Mouse (Mus musculus): ENCODE data around the gene Kpna2. TPM values are rescaled to one million over a fixed set of nuclear protein-coding genes. Genes with fewer than 3 reads are reported as not detected.

The Kpna2 gene
- polyA plus RNA-seq, 1 experiment from 2014 or later, result 216 TPM

- Histone ChIP-seq H3K9ac (ENCODE audit: low read depth, low read length) (no peak overlapping the region), H3K4me3 (ENCODE audit: low read depth, low read length) (no peak overlapping the region)
Measured at GRCm38 (mm10) chr11:106976194-106976593, 23.1 kb downstream of the Kpna2 start.

DNA sequence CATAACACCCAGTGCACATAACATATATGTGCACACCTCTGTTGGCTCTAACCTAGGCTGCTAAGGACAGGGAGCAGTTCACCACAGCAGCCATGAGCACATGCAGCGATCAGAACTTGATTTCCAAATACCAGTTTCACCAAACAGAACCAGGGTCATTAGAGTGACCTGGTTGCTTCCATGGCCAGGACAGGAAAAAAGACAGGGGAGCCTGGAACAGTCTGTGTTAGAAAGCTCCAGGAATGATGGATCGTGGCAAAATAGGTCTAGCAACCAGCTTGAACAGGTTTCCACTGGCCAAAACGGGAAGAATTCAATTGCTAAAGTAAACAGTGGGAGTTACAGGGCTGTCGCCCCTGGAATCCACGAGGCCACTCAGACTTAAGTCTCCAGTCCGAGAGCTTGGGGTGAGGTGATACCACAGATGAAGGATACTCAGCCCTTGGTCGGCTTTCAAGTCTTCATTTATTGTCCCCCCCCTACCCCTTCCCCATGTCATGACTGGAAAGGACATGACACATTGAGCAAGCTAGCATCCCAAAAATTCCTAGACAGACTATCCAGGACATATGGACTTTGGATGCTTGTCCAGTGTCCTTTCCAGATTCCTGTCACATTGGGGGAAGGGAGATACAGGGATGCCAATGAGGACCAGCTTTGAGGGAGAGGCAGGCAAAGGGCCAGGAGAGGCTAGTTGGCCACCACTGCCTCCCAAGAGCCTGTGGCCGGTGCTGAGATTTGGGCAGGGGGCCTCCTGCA is 23.7 kb downstream of the Kpna2 start:
- H3K4me1 ChIP-seq (ENCODE audit: control insufficient read depth, low read depth, low read length), result peaks cover 3% of the 10 kb centered on the region
- H3K36me3 ChIP-seq (ENCODE audit: control insufficient read depth, insufficient read depth), result no peaks in the 10 kb centered on the region
- H3K4me2 ChIP-seq (ENCODE audit: low read depth, low read length), result no peak overlapping the region
- peak overlapping the region; percentile 51 for H3K27ac ChIP-seq (ENCODE audit: low read length)
- H3K9me3 ChIP-seq (replicated peaks; ENCODE audit: control insufficient read depth, low read length), result no peaks in the 10 kb centered on the region
- H3K27me3 ChIP-seq (ENCODE audit: control insufficient read depth, insufficient read depth, low read depth, low read length), result no peaks in the 10 kb centered on the region
- WGBS (ENCODE audit: insufficient replicate concordance), result 51% methylated on average over 8 of the region's 8 CpGs
- no peak overlapping the region for H3K4me3 ChIP-seq (ENCODE audit: low read depth, low read length)
- peak; percentile 65 for ATAC-seq (ENCODE audit: low read depth)
- H3K9ac ChIP-seq (ENCODE audit: low read depth, low read length), result no peak overlapping the region

More at GRCm38 (mm10) chr11:106976194-106976593, 23.1 kb downstream of the Kpna2 start:
- H3K4me2 ChIP-seq (ENCODE audit: low read depth, low read length), result no peak overlapping the region
- peak overlapping the region; percentile 3 for H3K27ac ChIP-seq (ENCODE audit: low read length)
- no peaks in the 10 kb centered on the region for H3K9me3 ChIP-seq (replicated peaks; ENCODE audit: control insufficient read depth, low read length)
- 58% methylated on average over 8 of the region's 8 CpGs for WGBS (ENCODE audit: insufficient replicate concordance)
- no peaks in the 10 kb centered on the region for H3K27me3 ChIP-seq (ENCODE audit: control insufficient read depth, insufficient read depth, low read depth, low read length)
- ATAC-seq (ENCODE audit: low read depth), result peak; percentile 57
- peaks cover 3% of the 10 kb centered on the region for H3K4me1 ChIP-seq (ENCODE audit: control insufficient read depth, low read depth, low read length)
- no peaks in the 10 kb centered on the region for H3K36me3 ChIP-seq (ENCODE audit: control insufficient read depth, insufficient read depth)

GRCm38 (mm10) chr11:106974440-106974839 is 24.9 kb downstream of the Kpna2 start:
- Histone ChIP-seq H3K9ac (ENCODE audit: low read depth, low read length) (no peak overlapping the region), H3K4me1 (ENCODE audit: control insufficient read depth, low read depth, low read length) (peaks cover 3% of the 10 kb centered on the region), H3K4me2 (ENCODE audit: low read depth, low read length) (no peak overlapping the region), H3K4me3 (ENCODE audit: low read depth, low read length) (no peak overlapping the region), H3K9me3 (replicated peaks; ENCODE audit: control insufficient read depth, low read length) (no peaks in the 10 kb centered on the region), H3K27me3 (ENCODE audit: control insufficient read depth, insufficient read depth, low read depth, low read length) (no peaks in the 10 kb centered on the region), H3K27ac (ENCODE audit: low read length) (no peak overlapping the region), H3K36me3 (ENCODE audit: control insufficient read depth, insufficient read depth) (no peaks in the 10 kb centered on the region)
- ATAC-seq (ENCODE audit: low read depth), result no peak
- WGBS (ENCODE audit: insufficient replicate concordance), result 67% methylated on average over 2 of the region's 2 CpGs

- WGBS (ENCODE audit: insufficient replicate concordance), result 41% methylated on average over 5 of the region's 5 CpGs
- no peak for ATAC-seq (ENCODE audit: low read depth)
- Histone ChIP-seq H3K27me3 (ENCODE audit: control insufficient read depth, insufficient read depth, low read depth, low read length) (no peaks in the 10 kb centered on the region), H3K4me3 (ENCODE audit: low read depth, low read length) (no peak overlapping the region), H3K27ac (ENCODE audit: low read length) (no peak overlapping the region), H3K4me2 (ENCODE audit: low read depth, low read length) (no peak overlapping the region), H3K4me1 (ENCODE audit: control insufficient read depth, low read depth, low read length) (peaks cover 3% of the 10 kb centered on the region), H3K9me3 (replicated peaks; ENCODE audit: control insufficient read depth, low read length) (no peaks in the 10 kb centered on the region), H3K36me3 (ENCODE audit: control insufficient read depth, insufficient read depth) (no peaks in the 10 kb centered on the region), H3K9ac (ENCODE audit: low read depth, low read length) (no peak overlapping the region)
Measured at GRCm38 (mm10) chr11:106973016-106973415, 26.3 kb downstream of the Kpna2 start.

GRCm38 (mm10) chr11:106969798-106970197 is 29.5 kb downstream of the Kpna2 start:
- H3K9ac ChIP-seq (ENCODE audit: low read depth, low read length), result no peak overlapping the region
- H3K27ac ChIP-seq (ENCODE audit: low read length), result no peak overlapping the region
- H3K36me3 ChIP-seq (ENCODE audit: control insufficient read depth, insufficient read depth), result no peaks in the 10 kb centered on the region
- 80% methylated on average over 8 of the region's 8 CpGs for WGBS (ENCODE audit: insufficient replicate concordance)
- no peak for ATAC-seq (ENCODE audit: low read depth)
- H3K9me3 ChIP-seq (replicated peaks; ENCODE audit: control insufficient read depth, low read length), result no peaks in the 10 kb centered on the region
- H3K27me3 ChIP-seq (ENCODE audit: control insufficient read depth, insufficient read depth, low read depth, low read length), result no peaks in the 10 kb centered on the region
- H3K4me1 ChIP-seq (ENCODE audit: control insufficient read depth, low read depth, low read length), result no peaks in the 10 kb centered on the region
- H3K4me3 ChIP-seq (ENCODE audit: low read depth, low read length), result no peak overlapping the region
- no peak overlapping the region for H3K4me2 ChIP-seq (ENCODE audit: low read depth, low read length)

DNA sequence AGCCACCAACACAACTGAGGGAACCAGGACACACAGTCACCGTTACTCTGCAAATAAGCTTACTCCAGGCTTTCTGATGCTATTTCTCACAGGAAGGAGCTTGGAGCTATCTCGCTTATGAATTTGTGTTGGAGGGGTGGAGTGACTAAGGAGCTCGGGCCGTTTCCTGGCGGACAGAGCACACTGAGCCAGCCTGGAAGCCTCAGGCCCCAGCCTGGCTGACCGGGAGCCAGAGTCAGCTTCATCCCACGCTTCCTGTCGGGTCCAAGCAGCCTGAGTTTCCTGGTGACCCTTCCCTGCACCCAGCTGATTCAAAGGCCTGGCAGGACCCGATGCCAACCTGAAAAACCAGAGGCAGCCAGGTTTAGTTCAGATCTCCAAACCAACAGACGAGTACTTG is 31.7 kb downstream of the Kpna2 start:
- Histone ChIP-seq H3K27ac (ENCODE audit: low read length) (no peak overlapping the region), H3K9ac (ENCODE audit: low read depth, low read length) (no peak overlapping the region), H3K4me1 (ENCODE audit: control insufficient read depth, low read depth, low read length) (no peaks in the 10 kb centered on the region), H3K4me2 (ENCODE audit: low read depth, low read length) (no peak overlapping the region), H3K9me3 (replicated peaks; ENCODE audit: control insufficient read depth, low read length) (no peaks in the 10 kb centered on the region), H3K27me3 (ENCODE audit: control insufficient read depth, insufficient read depth, low read depth, low read length) (no peaks in the 10 kb centered on the region), H3K36me3 (ENCODE audit: control insufficient read depth, insufficient read depth) (no peaks in the 10 kb centered on the region), H3K4me3 (ENCODE audit: low read depth, low read length) (no peak overlapping the region)
- ATAC-seq (ENCODE audit: low read depth), result peak; percentile 41; the same call in 1 of the 2 replicates
- WGBS (ENCODE audit: insufficient replicate concordance), result 44% methylated on average over 10 of the region's 10 CpGs

- Histone ChIP-seq H3K4me2 (ENCODE audit: low read depth, low read length) (no peak overlapping the region), H3K27ac (ENCODE audit: low read length) (no peak overlapping the region), H3K9me3 (replicated peaks; ENCODE audit: control insufficient read depth, low read length) (no peaks in the 10 kb centered on the region), H3K9ac (ENCODE audit: low read depth, low read length) (no peak overlapping the region), H3K4me1 (ENCODE audit: control insufficient read depth, low read depth, low read length) (peaks cover 4% of the 10 kb centered on the region), H3K4me3 (ENCODE audit: low read depth, low read length) (no peak overlapping the region), H3K27me3 (ENCODE audit: control insufficient read depth, insufficient read depth, low read depth, low read length) (no peaks in the 10 kb centered on the region), H3K36me3 (ENCODE audit: control insufficient read depth, insufficient read depth) (no peaks in the 10 kb centered on the region)
- 75% methylated on average over 4 of the region's 4 CpGs for WGBS (ENCODE audit: insufficient replicate concordance)
- no peak for ATAC-seq (ENCODE audit: low read depth)
Measured at GRCm38 (mm10) chr11:106965881-106966280, 33.5 kb downstream of the Kpna2 start.

DNA sequence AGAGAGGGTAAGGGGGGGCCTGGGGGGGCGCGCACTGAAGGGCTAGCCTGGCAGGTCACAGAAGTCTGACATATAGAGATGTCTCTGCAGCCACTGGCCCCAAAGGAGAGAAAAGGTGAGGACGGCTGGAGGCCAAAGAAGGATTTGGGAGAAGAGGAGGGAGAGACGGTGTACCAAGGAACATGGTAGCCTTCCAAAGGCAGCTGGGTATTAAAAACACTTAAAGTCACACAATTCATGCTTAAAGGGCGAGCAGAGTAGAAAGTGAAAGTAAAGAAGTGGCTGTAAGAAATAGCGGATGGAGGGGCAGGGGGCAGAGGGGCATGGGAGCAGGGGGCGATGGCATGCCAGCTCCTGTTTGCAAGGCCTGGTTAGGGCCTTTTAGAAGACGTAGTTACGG is 37.0 kb downstream of the Kpna2 start:
- 69% methylated on average over 9 of the region's 9 CpGs for WGBS (ENCODE audit: insufficient replicate concordance)
- Histone ChIP-seq H3K4me1 (ENCODE audit: control insufficient read depth, low read depth, low read length) (peaks cover 9% of the 10 kb centered on the region), H3K4me3 (ENCODE audit: low read depth, low read length) (no peak overlapping the region), H3K9ac (ENCODE audit: low read depth, low read length) (no peak overlapping the region), H3K9me3 (replicated peaks; ENCODE audit: control insufficient read depth, low read length) (no peaks in the 10 kb centered on the region), H3K4me2 (ENCODE audit: low read depth, low read length) (no peak overlapping the region), H3K36me3 (ENCODE audit: control insufficient read depth, insufficient read depth) (no peaks in the 10 kb centered on the region), H3K27me3 (ENCODE audit: control insufficient read depth, insufficient read depth, low read depth, low read length) (no peaks in the 10 kb centered on the region), H3K27ac (ENCODE audit: low read length) (peak overlapping the region; percentile 23; the same call in 1 of the 2 replicates)
- ATAC-seq (ENCODE audit: low read depth), result no peak

DNA sequence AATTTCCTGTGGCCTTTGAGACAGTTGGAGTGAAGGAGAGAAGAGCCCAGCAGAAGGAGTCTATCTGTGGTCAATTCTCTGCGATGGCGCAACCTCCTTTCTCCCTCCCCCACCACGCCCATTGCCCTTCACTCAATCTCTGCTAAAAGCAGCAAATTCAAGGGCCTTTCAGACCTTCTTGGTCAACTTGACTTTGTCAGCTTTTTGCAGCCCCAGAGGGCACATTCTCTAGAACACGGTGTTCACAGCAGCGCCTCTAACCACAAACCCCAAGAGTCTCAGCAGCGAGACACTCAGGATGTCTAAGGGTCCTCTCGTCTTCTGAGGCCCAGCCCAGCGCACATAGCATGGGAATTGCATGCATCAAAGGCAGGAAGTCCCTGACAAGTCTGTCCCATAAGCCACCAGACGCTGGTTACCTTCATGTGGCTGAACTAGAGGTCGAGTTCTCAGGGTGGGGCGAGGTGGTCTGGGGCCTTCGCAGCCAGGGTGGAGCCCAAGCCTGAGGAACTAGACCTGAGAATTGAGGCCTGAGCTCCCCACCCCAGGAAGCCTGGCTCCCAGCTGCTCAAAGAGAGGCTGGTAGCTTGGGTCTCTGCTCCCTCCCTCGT is 37.8 kb downstream of the Kpna2 start:
- H3K4me1 ChIP-seq (ENCODE audit: control insufficient read depth, low read depth, low read length), result peaks cover 9% of the 10 kb centered on the region
- ATAC-seq (ENCODE audit: low read depth), result peak; percentile 15; the same call in 1 of the 2 replicates
- H3K4me2 ChIP-seq (ENCODE audit: low read depth, low read length), result no peak overlapping the region
- no peak overlapping the region for H3K9ac ChIP-seq (ENCODE audit: low read depth, low read length)
- WGBS (ENCODE audit: insufficient replicate concordance), result 14% methylated on average over 13 of the region's 13 CpGs
- H3K9me3 ChIP-seq (replicated peaks; ENCODE audit: control insufficient read depth, low read length), result no peaks in the 10 kb centered on the region
- H3K27me3 ChIP-seq (ENCODE audit: control insufficient read depth, insufficient read depth, low read depth, low read length), result no peaks in the 10 kb centered on the region
- H3K36me3 ChIP-seq (ENCODE audit: control insufficient read depth, insufficient read depth), result no peaks in the 10 kb centered on the region
- H3K4me3 ChIP-seq (ENCODE audit: low read depth, low read length), result no peak overlapping the region
- peak overlapping the region; percentile 23 for H3K27ac ChIP-seq (ENCODE audit: low read length)
